Mouse (Mus musculus) thymus, adult 2 months (tissue): ENCODE data around the gene Sowaha. TPM values are rescaled to one million over a fixed set of nuclear protein-coding genes. Genes with fewer than 3 reads are reported as not detected.
A peak's percentile ranks its signal among the peaks of the same experiment; 100 is the strongest.

ENCODE experiments used
- DNase-seq: peaks from one replicate; pipeline ENCODE4 v3.0.0; 2021
- H3K27ac ChIP-seq: fragments of 200-500 bp; 2 replicates; pipeline ENCODE4 v1.5.1; 2012; ENCODE audit warnings: low read length, control low read depth; ENCODE audit not compliant: control insufficient read depth, insufficient read depth
- H3K27me3 ChIP-seq: fragments of 200-500 bp; 2 replicates; pipeline ENCODE4 v1.6.1; 2012; ENCODE audit warnings: mild to moderate bottlenecking, low read length, moderate library complexity, mixed read lengths; ENCODE audit not compliant: control insufficient read depth, insufficient read depth
- H3K36me3 ChIP-seq: fragments of 200-500 bp; 2 replicates; pipeline ENCODE4 v1.6.1; 2012; ENCODE audit warnings: mild to moderate bottlenecking, low read length, moderate library complexity; ENCODE audit not compliant: control insufficient read depth, insufficient read depth
- H3K4me1 ChIP-seq: fragments of 200-500 bp; replicated peaks from 2 replicates; pipeline ENCODE4 v1.6.1; 2012; ENCODE audit warnings: low read length; ENCODE audit not compliant: control insufficient read depth, insufficient read depth
- H3K4me3 ChIP-seq: fragments of 200-500 bp; 2 replicates; pipeline ENCODE4 v1.5.1; 2012; ENCODE audit warnings: mild to moderate bottlenecking, low read length, control low read depth, moderate library complexity; ENCODE audit not compliant: control insufficient read depth, insufficient read depth
- CTCF ChIP-seq: fragments of 200-500 bp; IDR thresholded peaks from 2 replicates; pipeline ENCODE4 v1.5.1; 2012; ENCODE audit warnings: mild to moderate bottlenecking, control low read depth, low read length, moderate library complexity, borderline replicate concordance; ENCODE audit not compliant: control insufficient read depth, poor library complexity, insufficient read depth; ENCODE audit errors: extremely low read depth
- POLR2A ChIP-seq: fragments of 200-500 bp; IDR thresholded peaks from 2 replicates; pipeline ENCODE4 v1.6.1; 2012; ENCODE audit warnings: mild to moderate bottlenecking, low read length, control low read depth, moderate library complexity; ENCODE audit not compliant: control insufficient read depth, poor library complexity, insufficient read depth; ENCODE audit errors: extremely low read depth
- WGBS: fragments of 180-500 bp; shearing (Covaris S2); methylation state at CpG from one replicate; pipeline ENCODE4 v1.1.7; 2018; 5-methylcytosine and 5-hydroxymethylcytosine counted together
- polyA plus RNA-seq: library from polyadenylated mRNA; depleted of rRNA; stranded (reverse); fragments of >200 nt; gene quantifications from 2 replicates; pipeline ENCODE4 v1.2.3, GENCODE M21; 2012

The Sowaha gene
- polyA plus RNA-seq, 1 experiment = 0.18 TPM

GRCm38 (mm10) chr11:53472709-53473108 lies 7.4 kb downstream of the Sowaha start:
- DNase-seq = no peak
- Histone ChIP-seq H3K27me3 (no peaks in the 10 kb centered on the region), H3K4me1 (no peaks in the 10 kb centered on the region), H3K36me3 (no peaks in the 10 kb centered on the region), H3K4me3 (no peak overlapping the region), H3K27ac (no peak overlapping the region)
- WGBS = 85% methylated on average over 3 of the region's 3 CpGs
- TF ChIP-seq POLR2A = no peak
- TF ChIP-seq CTCF = no peak

- Histone ChIP-seq H3K27ac (no peak within 1 kb of the TSS), H3K4me1 (no peaks in the 10 kb centered on the region), H3K27me3 (no peaks in the 10 kb centered on the region; the same call in 1 of the 2 replicates), H3K36me3 (no peaks in the 10 kb centered on the region), H3K4me3 (no peak within 1 kb of the TSS)
- TF ChIP-seq CTCF (peak; percentile 92), POLR2A (no peak)
- DNase-seq = peak; percentile 86
- WGBS = 9% methylated on average over 29 of the region's 29 CpGs
Measured at GRCm38 (mm10) chr11:53469968-53470695, 9.9 kb downstream of the Sowaha start, which contains the start of gene Gm9837. Gene Gm9837 (minus strand): TSS chr11:53470479.

GRCm38 (mm10) chr11:53469294-53469967 lies 10.6 kb downstream of the Sowaha start:
- Histone ChIP-seq H3K36me3 (no peaks in the 10 kb centered on the region), H3K4me3 (no peak overlapping the region), H3K4me1 (no peaks in the 10 kb centered on the region), H3K27ac (no peak overlapping the region), H3K27me3 (no peaks in the 10 kb centered on the region; the same call in 1 of the 2 replicates)
- no peak for DNase-seq
- WGBS = 46% methylated on average over 16 of the region's 16 CpGs
- TF ChIP-seq POLR2A = no peak
- TF ChIP-seq CTCF = no peak

GRCm38 (mm10) chr11:53466231-53466971 lies 13.7 kb downstream of the Sowaha start:
- Histone ChIP-seq H3K27me3 (peaks cover 9% of the 10 kb centered on the region; the same call in 1 of the 2 replicates), H3K4me3 (no peak overlapping the region), H3K4me1 (no peaks in the 10 kb centered on the region), H3K27ac (no peak overlapping the region), H3K36me3 (no peaks in the 10 kb centered on the region)
- TF ChIP-seq CTCF (0 out of 2 replicates have a peak, but pooled peaks have one; percentile 61), POLR2A (no peak; the same call in 1 of the 2 replicates)
- DNase-seq = peak; percentile 54
- 29% methylated on average over 40 of the region's 40 CpGs for WGBS

- no peak for DNase-seq
- H3K27me3 ChIP-seq = peaks cover 9% of the 10 kb centered on the region; the same call in 1 of the 2 replicates
- H3K4me3 ChIP-seq = no peak overlapping the region
Measured at GRCm38 (mm10) chr11:53463551-53464424, 16.3 kb downstream of the Sowaha start.

GRCm38 (mm10) chr11:53461727-53462126 lies 18.3 kb downstream of the Sowaha start:
- DNase-seq = no peak
- Histone ChIP-seq H3K27me3 (peaks cover 20% of the 10 kb centered on the region), H3K27ac (no peak overlapping the region), H3K4me1 (0 out of 2 replicates have a peak, but pooled peaks cover 3% of the 10 kb centered on the region), H3K4me3 (no peak overlapping the region), H3K36me3 (no peaks in the 10 kb centered on the region)
- WGBS = 77% methylated on average over 5 of the region's 5 CpGs
- no peak for TF ChIP-seq CTCF
- no peak for TF ChIP-seq POLR2A

More at GRCm38 (mm10) chr11:53463551-53464424, 16.3 kb downstream of the Sowaha start:
- Histone ChIP-seq H3K36me3 (no peaks in the 10 kb centered on the region), H3K27ac (no peak overlapping the region), H3K4me1 (no peaks in the 10 kb centered on the region)
- TF ChIP-seq CTCF (no peak), POLR2A (no peak)
- WGBS = 14% methylated on average over 55 of the region's 55 CpGs
